Mouse (Mus musculus): ENCODE data around the gene Emx1. TPM values are rescaled to one million over a fixed set of nuclear protein-coding genes. Genes with fewer than 3 reads are reported as not detected.

Emx1 gene
- total RNA-seq (2023) = not detected

GRCm38 (mm10) chr6:85187340-85188211 lies at the start of gene Emx1:
Emx1 (plus strand) TSS chr6:85187438.

Other genes starting within 250 kb of the Emx1 start
- 37.4 TPM for gene Exoc6b, start 117.9 kb upstream of the Emx1 start, total RNA-seq (2023)
- 22.6 TPM for gene Spr, start 49.7 kb upstream of the Emx1 start, total RNA-seq (2023)
- gene Sfxn5, start 146.0 kb downstream of the Emx1 start, total RNA-seq (2023) = 4.0 TPM
- 0.40 TPM for gene Rab11fip5, start 187.2 kb downstream of the Emx1 start, total RNA-seq (2023)
- not detected for gene Noto, start 236.4 kb downstream of the Emx1 start, total RNA-seq (2023)
- 39.3 TPM for gene Smyd5, start 244.6 kb downstream of the Emx1 start, total RNA-seq (2023)